ENCODE assay signal across 8 mouse cellular contexts in the genomic region with DNA sequence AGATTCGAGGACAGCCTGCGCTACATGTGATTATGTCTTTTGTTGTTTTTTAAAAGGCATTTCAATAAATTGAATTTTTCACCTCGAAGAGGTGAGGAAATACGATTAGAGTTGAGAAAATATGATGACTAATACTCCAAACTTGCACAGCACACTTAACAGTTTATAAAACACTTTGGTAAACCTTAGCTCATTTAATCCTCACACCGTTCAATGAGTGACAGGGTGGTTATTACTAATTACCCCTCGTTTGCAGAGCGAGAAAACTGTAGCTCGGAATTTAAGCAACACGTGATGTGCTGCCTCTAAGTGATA. TPM values are rescaled to one million over a fixed set of nuclear protein-coding genes. Genes with fewer than 3 reads are reported as not detected.
DNase-seq lines count a peak whose midpoint lies in the region; ATAC-seq and TF ChIP-seq lines count a peak whose summit lies in the region.

No protein-coding gene starts in this region.

- no peak for TF ChIP-seq POLR2A in spleen, adult 2 months (IDR thresholded peaks at IDR 0.05; ENCODE audit: low read depth, low read length)

- no peak for TF ChIP-seq CTCF in spleen, adult 2 months (IDR thresholded peaks at IDR 0.05; ENCODE audit: extremely low read depth, insufficient read depth, insufficient read length, insufficient replicate concordance)

- peak overlapping the region; percentile 84 for H3K9ac ChIP-seq in liver, embryonic 12.5 days
- peak overlapping the region; percentile 68 for H3K9ac ChIP-seq in stomach, embryonic 16.5 days (ENCODE audit: low read length)

- H3K9me3 ChIP-seq in erythroblast, embryonic 14.5 days (ENCODE audit: control insufficient read depth, low read length): peaks cover 2% of the 10 kb centered on the region; the same call in 1 of the 2 replicates
- no peaks in the 10 kb centered on the region for H3K9me3 ChIP-seq in liver, embryonic 12.5 days (replicated peaks)
- H3K9me3 ChIP-seq in stomach, embryonic 16.5 days (replicated peaks; ENCODE audit: control insufficient read depth, low read length): no peaks in the 10 kb centered on the region

- peak overlapping the region; percentile 88 for H3K4me3 ChIP-seq in erythroblast, embryonic 14.5 days (replicated peaks)
- H3K4me3 ChIP-seq in spleen, adult 2 months (ENCODE audit: extremely low read depth, insufficient read depth, insufficient read length): no peak overlapping the region
- H3K4me3 ChIP-seq in liver, embryonic 12.5 days: peak overlapping the region; percentile 86
- peak overlapping the region; percentile 98 for H3K4me3 ChIP-seq in stomach, embryonic 16.5 days (replicated peaks; ENCODE audit: low read length)

- WGBS in spleen, adult 2 months: 42% methylated on average over 9 of the region's 9 CpGs
- 31% methylated on average over 9 of the region's 9 CpGs for WGBS in liver, embryonic 12.5 days (ENCODE audit: insufficient replicate concordance)
- WGBS in stomach, embryonic 16.5 days: 38% methylated on average over 9 of the region's 9 CpGs

- H3K27ac ChIP-seq in spleen, adult 2 months (ENCODE audit: insufficient read depth, low read length): peak overlapping the region; percentile 21; the same call in 1 of the 2 replicates
- peak overlapping the region; percentile 89 for H3K27ac ChIP-seq in liver, embryonic 12.5 days
- H3K27ac ChIP-seq in stomach, embryonic 16.5 days (ENCODE audit: low read length): peak overlapping the region; percentile 70; the same call in 1 of the 2 replicates

- peak overlapping the region; percentile 75 for H3K4me2 ChIP-seq in liver, embryonic 12.5 days
- peak overlapping the region; percentile 50 for H3K4me2 ChIP-seq in stomach, embryonic 16.5 days (ENCODE audit: low read depth, low read length)

- ATAC-seq in erythroblast, adult 5-6 weeks (replicated peaks; ENCODE audit: low FRiP score, poor library complexity, severe bottlenecking): no peak
- no peak for ATAC-seq in liver, embryonic 12.5 days
- ATAC-seq in stomach, embryonic 16.5 days (ENCODE audit: insufficient read depth, low FRiP score): no peak

- H3K27me3 ChIP-seq in erythroblast, embryonic 14.5 days (ENCODE audit: control insufficient read depth): no peaks in the 10 kb centered on the region; the same call in 1 of the 2 replicates
- H3K27me3 ChIP-seq in spleen, adult 2 months (ENCODE audit: control insufficient read depth, insufficient read depth, low read length): no peaks in the 10 kb centered on the region
- no peaks in the 10 kb centered on the region for H3K27me3 ChIP-seq in liver, embryonic 12.5 days (replicated peaks)
- no peaks in the 10 kb centered on the region for H3K27me3 ChIP-seq in stomach, embryonic 16.5 days (ENCODE audit: control insufficient read depth, insufficient read depth, low read length)

- H3K36me3 ChIP-seq in erythroblast, embryonic 14.5 days (ENCODE audit: control insufficient read depth): peaks cover 74% of the 10 kb centered on the region
- H3K36me3 ChIP-seq in spleen, adult 2 months (ENCODE audit: control insufficient read depth, insufficient read depth, low read length): peaks cover 41% of the 10 kb centered on the region
- peaks cover 66% of the 10 kb centered on the region for H3K36me3 ChIP-seq in liver, embryonic 12.5 days
- H3K36me3 ChIP-seq in stomach, embryonic 16.5 days (ENCODE audit: control insufficient read depth, insufficient read depth, low read length): no peaks in the 10 kb centered on the region; the same call in 1 of the 2 replicates

- H3K4me1 ChIP-seq in erythroblast, embryonic 14.5 days (ENCODE audit: control insufficient read depth): peaks cover 53% of the 10 kb centered on the region
- H3K4me1 ChIP-seq in spleen, adult 2 months (ENCODE audit: control insufficient read depth, insufficient read depth, insufficient read length): no peaks in the 10 kb centered on the region
- peaks cover 39% of the 10 kb centered on the region for H3K4me1 ChIP-seq in liver, embryonic 12.5 days
- peaks cover 4% of the 10 kb centered on the region for H3K4me1 ChIP-seq in stomach, embryonic 16.5 days (ENCODE audit: control insufficient read depth, insufficient read depth, low read length)

- DNase-seq in spleen, adult 2 months (ENCODE audit: low read depth in 1 of 2, low spot score in 2 of 2): no peak
- DNase-seq in spleen, postnatal 10 days (ENCODE audit: low spot score in 2 of 2): no peak
- DNase-seq in ovary, adult 18-20 months (ENCODE audit: low spot score): no peak
- DNase-seq in right cerebral cortex, postnatal 25 days: no peak

RNA-seq across cellular contexts. Expression of a gene that starts 0.5 kb away (rescaled TPM):
- 0.78 and 0.98 TPM in 2 replicates for polyA plus RNA-seq in erythroblast, embryonic 14.5 days (2012)
- 20.8 and 23.0 TPM in 2 replicates for total RNA-seq in erythroblast, adult 5-6 weeks (2015; ENCODE audit: low replicate concordance)
- 31.4 and 40.6 TPM in 2 replicates for total RNA-seq in erythroblast, adult 5-6 weeks (2017; ENCODE audit: low replicate concordance)
- polyA plus RNA-seq in spleen, adult 2 months (2012; rRNA removed): 40.9 and 44.9 TPM in 2 replicates
- polyA plus RNA-seq in liver, embryonic 12.5 days (2016; fragmentation: Nextera tagmentation; extraction: Ambion mirVana): 58.2 and 61.3 TPM in 2 replicates
- polyA plus RNA-seq in stomach, embryonic 16.5 days (2015; fragmentation: Nextera tagmentation; extraction: Ambion mirVana): 91.7 and 98.9 TPM in 2 replicates

RNA-seq across cellular contexts. Expression of a gene that starts 29.9 kb away (rescaled TPM):
- polyA plus RNA-seq in erythroblast, embryonic 14.5 days (2012): 2.4 and 3.0 TPM in 2 replicates
- 38.9 and 51.9 TPM in 2 replicates for total RNA-seq in erythroblast, adult 5-6 weeks (2015; ENCODE audit: low replicate concordance)
- total RNA-seq in erythroblast, adult 5-6 weeks (2017; ENCODE audit: low replicate concordance): 43.5 and 60.1 TPM in 2 replicates
- polyA plus RNA-seq in spleen, adult 2 months (2012; rRNA removed): 31.0 and 31.4 TPM in 2 replicates
- polyA plus RNA-seq in liver, embryonic 12.5 days (2016; fragmentation: Nextera tagmentation; extraction: Ambion mirVana): 90.8 and 105 TPM in 2 replicates
- 155 and 171 TPM in 2 replicates for polyA plus RNA-seq in stomach, embryonic 16.5 days (2015; fragmentation: Nextera tagmentation; extraction: Ambion mirVana)

RNA-seq across cellular contexts. Expression of a gene that starts 47.1 kb away (rescaled TPM):
- polyA plus RNA-seq in erythroblast, embryonic 14.5 days (2012): 184 and 248 TPM in 2 replicates
- 321 and 423 TPM in 2 replicates for total RNA-seq in erythroblast, adult 5-6 weeks (2015; ENCODE audit: low replicate concordance)
- total RNA-seq in erythroblast, adult 5-6 weeks (2017; ENCODE audit: low replicate concordance): 386 and 450 TPM in 2 replicates
- polyA plus RNA-seq in spleen, adult 2 months (2012; rRNA removed): 123 and 142 TPM in 2 replicates
- 59.0 and 62.7 TPM in 2 replicates for polyA plus RNA-seq in liver, embryonic 12.5 days (2016; fragmentation: Nextera tagmentation; extraction: Ambion mirVana)
- 11.6 and 13.9 TPM in 2 replicates for polyA plus RNA-seq in stomach, embryonic 16.5 days (2015; fragmentation: Nextera tagmentation; extraction: Ambion mirVana)

Comparison
In these comparisons a context has a peak if more than half of its experiments do, and no peak if none do; other contexts are left out.
1. H3K27ac ChIP-seq: peak in every context shown above with its lines; median percentile 89 in liver, embryonic 12.5 days; 70 in stomach, embryonic 16.5 days; 21 in spleen, adult 2 months.
2. RNA of a gene that starts 0.5 kb away (polyA plus RNA-seq): 91.7 to 98.9 TPM in stomach, embryonic 16.5 days, 58.2 to 61.3 TPM in liver, embryonic 12.5 days and 40.9 to 44.9 TPM in spleen, adult 2 months; 0.78 to 0.98 TPM in erythroblast, embryonic 14.5 days; every median in the first group is over 10 times any median in the second.